Mouse (Mus musculus) natural killer cell, adult 2 months (primary cell): ENCODE results near the gene Ncaph2.

Source experiments
- DNase-seq, 2 experiments: peaks; one replicate each; pipeline ENCODE4 v3.0.0; 2022; ENCODE audit warnings: low spot score in 2 of 2

Ncaph2 gene

DNA sequence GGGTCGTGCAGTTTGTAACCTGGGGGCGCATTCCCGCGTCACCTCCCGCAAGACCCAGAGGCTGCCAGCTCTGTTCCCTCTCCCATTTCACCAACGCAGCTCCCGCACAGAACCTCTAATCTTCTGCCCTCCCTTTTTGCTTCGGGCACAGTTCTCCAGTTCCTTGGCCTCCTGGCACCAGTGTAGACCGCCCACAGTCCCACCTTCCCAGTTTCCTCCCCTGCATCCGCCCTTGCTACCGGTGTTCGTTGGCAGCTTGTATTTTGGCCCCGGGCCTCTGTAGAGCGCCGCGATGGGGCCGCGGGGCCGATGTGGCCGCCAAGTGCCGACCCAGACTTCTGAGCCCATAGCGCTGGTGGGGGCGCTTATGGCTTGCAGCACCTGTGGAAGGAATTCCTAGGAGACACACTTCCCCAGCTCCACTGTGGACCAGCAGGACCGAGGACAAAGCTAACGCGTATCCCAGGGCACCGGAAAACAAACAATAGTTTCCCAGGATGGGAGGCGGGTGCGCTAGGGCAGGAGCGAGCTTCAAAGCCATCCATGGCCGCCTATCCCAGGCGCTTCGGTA, 23.4 kb downstream of the Ncaph2 start, which contains the start of gene Odf3b:
TSS of gene Odf3b (minus strand) at position 452 of the 571 bp plus-strand sequence.
- DNase-seq, result no peak

DNA sequence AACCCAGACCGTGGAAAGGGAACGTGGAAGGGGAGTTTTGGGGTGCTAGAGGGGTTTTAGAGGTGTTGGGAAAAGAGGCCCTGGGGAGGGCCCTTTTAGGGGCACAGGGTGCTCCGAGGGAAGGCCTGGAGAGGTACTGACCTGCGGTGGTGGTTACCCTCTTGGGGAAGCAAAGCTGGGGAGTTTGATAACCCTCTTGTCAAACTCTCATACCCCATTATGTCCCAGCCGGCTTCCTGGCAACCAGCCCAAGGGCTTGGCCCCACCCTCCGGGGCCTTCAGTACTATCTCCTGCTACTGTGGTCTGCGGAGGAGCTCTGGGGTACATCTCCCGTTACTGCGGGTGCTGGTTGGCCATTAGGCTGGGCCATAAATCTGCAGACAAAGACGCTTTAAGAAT, 23.9 kb downstream of the Ncaph2 start:
- no peak for DNase-seq

DNA sequence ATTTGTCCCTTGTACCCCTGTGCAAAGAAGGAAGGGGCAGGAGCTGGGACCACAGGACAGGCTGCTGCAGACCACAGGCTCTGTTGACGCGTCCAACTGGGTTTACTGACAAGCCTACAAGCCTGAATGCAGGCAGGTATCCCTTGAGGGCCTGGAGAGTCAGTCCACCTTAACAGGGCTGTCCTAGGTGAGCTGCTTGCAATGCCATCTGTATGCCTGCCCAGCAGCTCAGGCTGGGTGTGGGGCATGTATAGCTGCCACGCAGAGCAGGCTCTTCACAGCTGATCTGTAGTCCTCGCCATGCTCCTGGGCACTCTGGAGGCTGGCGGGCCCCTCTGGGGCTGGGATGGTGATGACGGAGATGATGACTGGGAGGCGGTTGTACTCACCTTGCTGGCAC, 29.1 kb downstream of the Ncaph2 start, which contains the start of gene Klhdc7b:
TSS of gene Klhdc7b (plus strand) at position 301 of the 400 bp plus-strand sequence.
- no peak for DNase-seq

DNA sequence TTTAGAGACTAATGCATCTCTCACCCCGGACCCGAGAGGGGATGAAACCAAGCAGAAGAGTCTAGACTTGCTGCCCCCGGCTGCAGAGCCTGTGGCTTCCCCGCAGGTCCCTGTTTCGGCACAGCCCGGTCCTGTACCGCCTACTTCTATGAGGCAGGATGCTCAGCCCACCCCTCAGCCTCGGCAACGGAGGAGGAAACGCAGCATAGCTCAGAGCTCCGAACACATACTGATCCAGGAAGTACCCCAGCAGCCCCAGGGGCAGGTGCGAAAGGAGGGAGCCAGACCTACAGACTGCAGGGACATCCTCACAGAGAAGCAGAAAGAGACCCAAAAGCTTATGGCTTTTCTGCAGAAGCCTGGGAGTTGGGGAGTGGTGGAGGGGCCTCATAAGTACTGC, 31.6 kb downstream of the Ncaph2 start:
- DNase-seq, result no peak

DNA sequence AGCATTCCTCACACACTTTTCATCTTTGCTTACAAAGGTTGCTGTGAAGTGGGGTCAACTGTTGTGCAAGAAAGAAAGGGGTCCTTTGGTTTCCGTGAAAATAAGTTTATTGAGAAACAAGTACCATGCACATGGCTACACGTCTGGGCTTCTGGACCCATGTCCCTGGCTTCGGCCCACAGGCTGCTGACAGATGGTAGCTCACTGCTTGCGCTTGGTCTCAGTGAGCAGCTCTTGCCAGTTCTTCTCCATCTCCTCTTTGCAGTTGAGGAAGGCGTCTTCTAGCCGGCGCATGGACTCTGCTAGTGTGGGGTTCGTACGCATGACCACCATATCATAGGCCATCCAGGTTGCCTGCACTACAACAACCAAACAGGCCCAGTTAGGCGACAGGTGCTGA, 34.6 kb downstream of the Ncaph2 start:
- DNase-seq, result no peak

DNA sequence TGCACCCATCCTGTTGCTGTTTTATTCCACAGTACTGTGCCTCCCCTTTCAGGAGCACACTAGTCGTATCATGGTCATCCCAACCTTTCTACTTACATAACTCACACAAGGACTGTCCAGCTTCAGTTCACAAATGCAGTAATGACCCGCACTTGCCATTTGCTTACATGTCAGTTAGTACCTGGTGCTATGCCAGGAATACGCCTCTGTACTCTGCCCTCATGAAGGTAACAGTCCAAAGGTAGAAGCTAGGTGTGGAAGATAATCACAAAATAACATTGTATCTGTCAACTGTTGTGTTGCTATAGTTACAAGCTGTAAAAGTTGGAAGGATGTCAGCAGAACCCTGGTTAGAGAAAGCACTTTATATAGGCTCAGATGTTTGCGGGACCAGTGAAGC, 41.4 kb downstream of the Ncaph2 start:
- DNase-seq, result no peak

DNA sequence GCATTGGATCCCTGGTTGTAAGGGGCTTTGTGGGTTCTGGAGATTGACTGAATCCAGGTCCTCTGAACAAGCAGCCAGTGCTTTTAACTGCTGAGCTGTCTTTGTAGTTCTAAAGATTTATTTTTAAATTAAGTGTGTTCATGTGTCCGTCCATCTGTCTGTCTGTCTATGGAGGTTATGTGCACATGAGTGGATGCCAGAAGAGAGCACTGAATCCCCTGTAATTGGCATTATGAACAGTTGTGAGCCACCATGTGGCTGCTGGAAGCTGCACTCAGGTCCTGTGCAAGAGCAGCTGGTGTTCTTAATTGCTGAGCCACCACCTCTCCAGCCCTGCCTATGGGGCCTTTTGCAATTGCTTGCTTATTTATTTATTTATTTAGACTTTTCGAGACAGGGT, 42.6 kb downstream of the Ncaph2 start:
- no peak for DNase-seq

DNA sequence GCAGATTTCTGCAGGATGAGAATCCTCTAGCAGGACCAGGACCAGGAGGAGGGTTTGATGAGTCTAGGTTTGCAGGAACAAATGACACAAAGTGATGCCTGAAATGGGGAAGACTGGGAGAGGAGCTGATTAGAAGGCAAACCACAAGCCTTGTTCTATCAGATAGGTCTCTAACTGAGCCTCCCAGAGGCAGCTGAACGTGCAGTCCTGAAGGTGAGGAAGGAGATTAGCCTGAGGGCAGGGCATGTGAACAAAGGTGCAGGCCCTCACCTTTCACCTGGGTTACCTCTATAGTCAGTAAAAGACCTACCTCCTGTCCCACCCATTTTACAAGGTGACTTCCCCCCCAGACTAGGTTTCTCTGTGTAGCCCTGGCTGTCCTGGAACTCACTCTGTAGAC, 44.2 kb downstream of the Ncaph2 start:
- DNase-seq, result no peak

DNA sequence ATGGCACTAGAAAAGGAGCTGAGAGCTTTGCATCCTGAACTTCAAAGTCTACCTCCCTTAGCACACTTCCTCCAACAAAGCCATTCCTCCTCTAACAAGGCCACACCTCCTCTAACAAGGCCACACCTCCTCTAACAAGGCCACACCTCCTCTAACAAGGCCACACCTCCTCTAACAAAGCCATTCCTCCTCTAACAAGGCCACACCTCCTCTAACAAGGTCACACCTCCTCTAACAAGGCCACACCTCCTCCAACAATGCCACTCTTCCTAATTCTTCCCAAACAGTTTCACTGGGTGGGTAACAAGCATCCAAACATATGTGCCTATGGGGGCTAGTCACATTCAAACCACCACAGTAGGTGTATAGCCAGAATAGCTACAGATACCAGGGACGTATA, 47.0 kb downstream of the Ncaph2 start:
- DNase-seq, result no peak

DNA sequence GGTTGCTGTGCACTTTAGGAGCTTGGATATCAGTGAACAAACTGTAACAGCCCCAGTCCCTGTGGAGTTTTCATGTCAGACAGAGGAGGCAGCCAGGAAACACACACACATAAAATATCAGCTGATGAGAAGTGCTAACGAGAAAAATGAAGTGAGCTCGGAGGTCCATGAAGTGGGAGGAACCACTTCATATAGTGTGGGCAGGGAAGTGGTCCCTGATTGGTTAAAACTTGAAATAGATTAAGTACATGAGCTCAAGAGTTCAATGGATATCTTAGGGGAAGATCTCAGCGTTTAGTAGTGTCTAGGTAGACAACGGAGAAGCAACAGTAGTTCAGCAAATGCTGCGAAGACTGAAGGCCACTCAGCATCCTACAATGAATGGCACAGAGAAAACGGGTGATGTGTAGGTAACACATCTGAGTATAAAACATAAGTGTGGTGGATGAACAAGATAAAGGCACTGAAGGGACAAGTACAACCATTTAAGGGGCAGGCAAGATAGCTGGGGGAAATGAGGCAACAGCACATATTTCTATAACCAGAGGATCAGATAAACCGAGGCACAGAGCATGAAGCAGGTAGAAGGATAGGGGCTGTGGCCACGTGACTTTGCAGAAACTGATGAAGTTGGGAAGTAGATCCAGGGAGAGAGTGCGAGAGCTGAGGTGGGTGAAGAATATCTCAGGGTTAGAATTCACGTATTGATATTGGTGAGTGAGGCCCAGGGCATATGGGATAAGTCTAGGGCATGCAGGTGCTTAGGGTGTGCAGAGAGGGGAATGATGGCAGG, 49.5 kb downstream of the Ncaph2 start:
- DNase-seq, result no peak

DNA sequence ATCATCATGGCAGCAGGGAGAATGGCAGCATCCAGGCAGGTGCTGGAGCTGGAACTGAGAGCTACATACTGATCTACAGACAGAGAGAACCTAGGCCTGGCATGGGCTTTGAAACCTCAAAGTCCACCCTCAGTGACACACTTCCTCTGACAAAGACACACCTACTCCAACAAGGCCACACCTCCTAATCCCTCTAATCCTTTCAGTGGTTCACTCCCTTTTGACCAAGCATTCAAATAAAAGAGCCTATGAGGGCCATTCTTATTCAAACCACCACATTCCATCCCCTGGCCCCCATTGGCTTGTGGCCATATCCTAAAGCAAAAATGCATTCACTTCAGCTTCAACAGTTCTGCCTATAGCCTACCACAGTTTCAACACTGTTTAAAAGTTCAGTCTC, 51.2 kb downstream of the Ncaph2 start:
- no peak for DNase-seq

DNA sequence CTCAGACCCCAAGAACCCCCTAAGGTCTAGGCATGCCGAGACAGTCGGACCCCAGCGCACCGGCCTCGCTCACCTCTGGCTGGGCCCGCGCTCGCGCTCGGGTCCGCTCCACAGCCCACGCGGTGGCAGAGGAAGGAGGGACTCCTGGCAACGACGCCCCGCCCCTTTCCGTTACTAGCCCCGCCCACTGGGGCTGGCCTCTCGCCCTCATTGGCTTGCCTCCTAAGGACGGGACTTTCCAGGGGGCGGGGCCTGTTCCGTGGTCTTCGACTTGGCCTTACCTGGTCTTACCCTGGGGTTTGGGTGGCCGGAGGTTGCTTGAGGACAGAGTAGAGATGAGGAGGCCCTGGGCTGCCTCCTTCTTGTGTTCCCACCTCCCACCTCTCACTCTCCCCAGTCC, 54.6 kb downstream of the Ncaph2 start, which contains the start of gene Syce3:
TSS of gene Syce3 (minus strand) at position 386 of the 400 bp plus-strand sequence.
- DNase-seq, result no peak

DNA sequence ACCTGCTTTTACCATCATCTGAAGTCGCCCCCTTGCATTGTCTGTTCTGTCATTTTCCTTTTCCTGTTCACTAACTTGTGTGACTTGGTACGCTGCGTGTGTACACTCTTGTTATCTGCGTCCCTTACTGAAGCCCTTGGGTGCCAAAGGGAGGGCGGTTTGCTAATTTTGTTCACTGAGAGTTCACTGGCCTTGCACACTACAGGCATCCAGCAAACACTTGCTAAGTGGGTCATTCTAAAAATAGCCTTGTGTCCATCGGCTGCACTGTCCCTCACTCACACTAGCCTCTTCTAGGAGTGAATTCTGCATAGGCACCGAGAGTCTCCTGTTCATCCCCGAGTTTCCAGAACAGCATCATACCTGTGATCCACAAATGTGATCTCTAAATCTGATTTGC, 59.8 kb downstream of the Ncaph2 start:
- no peak for DNase-seq

DNA sequence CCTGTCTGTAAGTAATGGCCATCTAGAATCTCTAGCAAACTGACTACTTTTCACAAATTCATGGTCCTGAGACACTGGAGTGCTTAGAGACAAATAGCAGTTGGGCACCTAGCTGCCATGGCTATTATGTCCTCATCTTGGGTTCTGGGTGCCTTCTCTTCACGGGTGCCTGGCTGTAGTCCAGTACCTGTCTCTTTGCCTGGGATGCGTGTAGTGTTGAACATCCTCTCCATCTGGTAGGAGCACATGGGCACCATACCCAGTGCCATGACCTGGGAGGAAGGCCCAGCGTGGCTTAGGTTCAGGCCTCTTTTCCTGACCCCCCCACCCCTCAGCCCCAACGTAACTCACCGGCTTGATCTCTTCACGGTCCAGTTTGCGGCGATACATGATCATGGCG, 66.4 kb downstream of the Ncaph2 start:
- no peak for DNase-seq
